In the genomic region with DNA sequence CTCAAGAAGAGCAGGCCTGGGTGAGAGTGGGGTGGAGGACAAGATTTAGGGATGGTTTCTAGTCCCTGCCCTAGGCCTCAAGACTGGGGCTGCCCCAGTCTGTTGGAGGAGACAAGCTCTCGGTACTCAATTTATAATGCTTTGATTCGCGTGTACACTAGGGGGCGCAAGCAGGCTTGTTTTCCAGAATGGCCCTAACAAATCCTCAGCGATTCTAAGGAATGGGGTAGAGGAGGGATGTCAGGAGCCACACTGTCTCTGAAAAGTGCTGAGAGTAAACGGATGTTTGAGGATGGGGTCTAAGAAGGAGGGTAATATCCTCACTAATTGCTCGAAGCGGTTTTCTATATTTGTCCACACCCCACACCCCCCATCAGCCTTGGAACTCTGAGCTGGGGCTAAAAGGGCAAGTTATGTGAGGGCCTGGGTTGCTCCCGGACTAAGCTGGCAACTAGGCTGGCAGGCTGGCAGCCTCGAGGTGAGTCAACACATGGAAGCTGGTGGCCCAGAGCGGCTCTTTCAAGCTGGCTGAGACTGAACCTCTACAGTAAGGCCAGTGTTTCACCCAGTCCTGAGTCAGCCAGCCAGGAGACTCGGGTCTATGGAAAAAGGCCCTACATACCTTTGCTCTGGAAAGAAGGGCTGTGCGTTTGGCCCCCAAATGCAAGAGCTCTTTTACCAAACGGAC, we compare ENCODE assay signal across 7 mouse cellular contexts.
DNase-seq lines count a peak whose midpoint lies in the region; ATAC-seq and TF ChIP-seq lines count a peak whose summit lies in the region.

No protein-coding gene starts in this region.

- H3K4me3 ChIP-seq in embryonic facial prominence, embryonic 10.5 days = no peak overlapping the region
- H3K4me3 ChIP-seq in limb, embryonic 10.5 days = no peak overlapping the region
- no peak overlapping the region for H3K4me3 ChIP-seq in midbrain, embryonic 14.5 days (replicated peaks; ENCODE audit: low read depth, low read length)
- H3K4me3 ChIP-seq in spleen, adult 2 months (ENCODE audit: extremely low read depth, insufficient read depth, insufficient read length) = no peak overlapping the region

- H3K9me3 ChIP-seq in embryonic facial prominence, embryonic 10.5 days = no peaks in the 10 kb centered on the region
- no peaks in the 10 kb centered on the region for H3K9me3 ChIP-seq in limb, embryonic 10.5 days (replicated peaks)
- no peaks in the 10 kb centered on the region for H3K9me3 ChIP-seq in midbrain, embryonic 14.5 days (ENCODE audit: control insufficient read depth, low read length)

- H3K36me3 ChIP-seq in embryonic facial prominence, embryonic 10.5 days (replicated peaks) = no peaks in the 10 kb centered on the region
- H3K36me3 ChIP-seq in limb, embryonic 10.5 days = no peaks in the 10 kb centered on the region
- H3K36me3 ChIP-seq in midbrain, embryonic 14.5 days (ENCODE audit: control insufficient read depth, insufficient read depth, low read length) = no peaks in the 10 kb centered on the region
- no peaks in the 10 kb centered on the region for H3K36me3 ChIP-seq in spleen, adult 2 months (ENCODE audit: control insufficient read depth, insufficient read depth, low read length)

- TF ChIP-seq CTCF in spleen, adult 2 months (IDR thresholded peaks at IDR 0.05; ENCODE audit: extremely low read depth, insufficient read depth, insufficient read length, insufficient replicate concordance) = peak; percentile 45; the same call in 1 of the 2 replicates

- H3K9ac ChIP-seq in midbrain, embryonic 14.5 days (replicated peaks; ENCODE audit: low read length) = no peak overlapping the region

- TF ChIP-seq POLR2A in spleen, adult 2 months (IDR thresholded peaks at IDR 0.05; ENCODE audit: low read depth, low read length) = no peak

- no peak overlapping the region for H3K27ac ChIP-seq in embryonic facial prominence, embryonic 10.5 days (replicated peaks)
- H3K27ac ChIP-seq in limb, embryonic 10.5 days = no peak overlapping the region
- no peak overlapping the region for H3K27ac ChIP-seq in midbrain, embryonic 14.5 days (replicated peaks; ENCODE audit: low read depth, low read length)
- no peak overlapping the region for H3K27ac ChIP-seq in spleen, adult 2 months (ENCODE audit: insufficient read depth, low read length)

- H3K4me2 ChIP-seq in midbrain, embryonic 14.5 days (ENCODE audit: low read length) = no peak overlapping the region

- DNase-seq in adrenal gland, postnatal 14 days = peak; percentile 92
- DNase-seq in embryonic facial prominence, embryonic 10.5 days (ENCODE audit: low spot score) = peak; percentile 87
- DNase-seq in heart, adult 11 months = peak; percentile 97
- DNase-seq in kidney, adult 18-20 months = peak; percentile 85
- peak; percentile 89 for DNase-seq in limb, embryonic 10.5 days (ENCODE audit: low spot score)
- peak; percentile 95 for DNase-seq in midbrain, embryonic 14.5 days
- peak; percentile 29 to 56 for DNase-seq in spleen, adult 2 months (ENCODE audit: low read depth in 1 of 2, low spot score in 2 of 2)

- peaks cover 5% of the 10 kb centered on the region; the same call in 1 of the 2 replicates for H3K4me1 ChIP-seq in embryonic facial prominence, embryonic 10.5 days
- no peaks in the 10 kb centered on the region for H3K4me1 ChIP-seq in limb, embryonic 10.5 days
- no peaks in the 10 kb centered on the region for H3K4me1 ChIP-seq in midbrain, embryonic 14.5 days (ENCODE audit: control insufficient read depth, insufficient read depth, low read length)
- peaks cover 6% of the 10 kb centered on the region; the same call in 1 of the 2 replicates for H3K4me1 ChIP-seq in spleen, adult 2 months (ENCODE audit: control insufficient read depth, insufficient read depth, insufficient read length)

- 39% methylated on average over 14 of the region's 14 CpGs for WGBS in embryonic facial prominence, embryonic 10.5 days
- WGBS in limb, embryonic 10.5 days = 41% methylated on average over 14 of the region's 14 CpGs
- 37% methylated on average over 14 of the region's 14 CpGs for WGBS in midbrain, embryonic 14.5 days
- WGBS in spleen, adult 2 months = 44% methylated on average over 14 of the region's 14 CpGs

- H3K27me3 ChIP-seq in embryonic facial prominence, embryonic 10.5 days (replicated peaks; ENCODE audit: low read depth, poor library complexity, severe bottlenecking) = peaks cover 19% of the 10 kb centered on the region; the same call in 1 of the 2 replicates
- H3K27me3 ChIP-seq in limb, embryonic 10.5 days (ENCODE audit: low read depth, poor library complexity, severe bottlenecking) = no peaks in the 10 kb centered on the region
- no peaks in the 10 kb centered on the region for H3K27me3 ChIP-seq in midbrain, embryonic 14.5 days (ENCODE audit: control insufficient read depth, insufficient read depth, low read length)
- H3K27me3 ChIP-seq in spleen, adult 2 months (ENCODE audit: control insufficient read depth, insufficient read depth, low read length) = no peaks in the 10 kb centered on the region

- peak; percentile 67 for ATAC-seq in midbrain, embryonic 14.5 days (ENCODE audit: low FRiP score, low TSS enrichment)

Comparison
In these comparisons a context has a peak if more than half of its experiments do, and no peak if none do; other contexts are left out.
1. DNase-seq: peak in every context shown above with its lines; median percentile 97 in heart, adult 11 months; 95 in midbrain, embryonic 14.5 days; 92 in adrenal gland, postnatal 14 days; 89 in limb, embryonic 10.5 days; 87 in embryonic facial prominence, embryonic 10.5 days; 85 in kidney, adult 18-20 months; 42 in spleen, adult 2 months.